Mouse (Mus musculus) kidney, adult 2 months (tissue): ENCODE measurements around the gene Tmco5.

Experiments
- CTCF ChIP-seq: fragments of 200-500 bp; conservative IDR thresholded peaks from 2 replicates; pipeline ENCODE4 v1.5.1; 2011; ENCODE audit warnings: low read depth, mild to moderate bottlenecking, control low read depth, low read length, moderate library complexity, mixed read lengths; ENCODE audit not compliant: insufficient read depth, insufficient read length
- POLR2A ChIP-seq: fragments of 200-500 bp; IDR thresholded peaks from one replicate; pipeline ENCODE4 v1.6.1; 2011; ENCODE audit warnings: low read depth, low read length, control low read depth

- TF ChIP-seq CTCF (no peak), POLR2A (no peak)
Observed at GRCm38 (mm10) chr2:116878391-116878790, at the start of gene Tmco5.
